Mouse (Mus musculus) cerebellum, postnatal 25 days (tissue): ENCODE measurements around the gene Cep78.
A peak's percentile ranks its signal among the peaks of the same experiment; 100 is the strongest.

Experiments used
- DNase-seq, 2 experiments: peaks; one replicate each; pipeline ENCODE4 v3.0.0; 2021; ENCODE audit warnings: mixed read lengths in 2 of 2

The Cep78 gene

GRCm38 (mm10) chr19:15984449-15985171, at the start of gene Cep78:
Cep78 (minus strand) TSS chr19:15984989.
- DNase-seq: peak; percentile 95 to 98

DNA sequence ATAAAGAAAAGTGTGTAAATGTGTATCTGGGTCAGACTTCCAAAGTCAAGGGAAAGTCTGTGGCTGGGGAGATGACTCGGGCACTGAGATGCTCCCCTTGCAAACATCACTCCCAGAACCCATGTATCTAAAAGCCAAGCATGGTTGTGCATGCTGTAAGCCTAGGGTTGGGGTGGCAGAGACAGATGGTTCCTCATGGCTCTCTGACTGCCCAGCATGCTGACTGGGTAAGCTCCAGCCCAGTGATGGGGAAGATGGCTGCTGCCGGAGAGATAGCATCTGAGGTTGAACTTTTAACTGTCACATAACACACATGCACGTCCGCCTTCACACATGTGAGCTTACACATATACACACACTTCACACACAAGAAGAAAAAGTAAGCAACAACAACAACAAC, 46.5 kb upstream of the Cep78 start:
- DNase-seq: peak; percentile 21 to 47

GRCm38 (mm10) chr19:16029253-16029771, 44.5 kb upstream of the Cep78 start:
- peak; percentile 38 to 45 for DNase-seq

DNA sequence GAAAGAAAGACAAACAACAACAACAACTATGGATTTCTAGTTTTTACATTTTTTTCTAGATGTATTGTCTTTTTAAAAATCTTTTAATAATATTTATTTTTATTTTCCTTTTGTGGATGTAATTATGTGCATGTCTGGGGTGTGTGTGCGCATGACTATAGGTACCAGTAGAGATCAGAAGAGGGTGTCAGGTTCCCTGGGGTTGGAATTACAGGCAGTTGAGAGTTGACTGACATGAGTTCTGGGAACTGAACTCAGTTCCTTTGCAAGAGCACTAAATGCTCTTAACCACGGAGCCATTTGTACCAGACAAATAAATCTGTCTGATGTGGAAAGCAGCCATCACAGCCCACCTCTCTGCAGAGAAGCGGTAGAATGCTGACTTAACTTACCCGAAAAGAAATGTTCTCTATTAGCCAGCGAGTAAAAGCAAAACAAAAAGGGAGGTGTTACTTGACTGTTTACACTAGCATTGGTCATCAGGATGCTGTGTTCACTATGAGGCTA, 44.0 kb upstream of the Cep78 start:
- no peak for DNase-seq

DNA sequence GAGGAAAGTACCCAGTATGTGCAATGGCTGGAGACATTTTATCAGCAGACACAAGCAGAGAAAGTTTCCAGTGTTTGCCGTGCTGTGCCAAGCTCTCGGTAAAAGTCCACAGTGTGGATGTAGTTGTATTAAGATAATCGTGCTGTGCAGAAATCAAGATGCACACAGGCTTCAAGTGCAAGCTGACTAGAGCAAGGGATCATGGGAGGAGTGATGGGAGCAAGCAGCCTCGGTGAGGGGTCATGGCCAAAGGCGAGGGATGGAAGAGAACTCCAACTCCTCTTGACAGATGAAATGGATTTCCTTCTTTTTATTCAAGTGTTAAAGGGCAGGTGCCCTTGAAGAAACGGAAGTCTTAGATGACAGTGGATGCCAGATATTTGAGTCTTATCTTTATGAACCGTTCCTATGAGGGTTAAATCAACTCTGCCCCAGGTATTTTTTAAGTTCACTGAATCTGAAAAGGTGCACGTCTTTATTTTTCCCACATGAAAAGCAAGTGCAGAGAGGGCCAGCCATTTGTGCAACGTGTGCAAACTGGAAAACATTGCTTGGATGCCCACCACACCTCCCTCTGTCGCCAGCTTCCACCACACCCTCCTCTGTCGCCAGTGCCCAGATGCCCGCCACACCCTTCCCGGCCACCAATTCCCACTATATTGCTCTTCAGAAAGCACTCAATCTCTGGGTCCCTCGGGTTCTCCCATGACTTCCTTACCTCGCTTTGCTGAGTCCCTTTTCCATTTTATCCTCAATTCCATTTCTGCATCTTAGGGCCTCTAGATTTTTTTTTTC, 43.3 kb upstream of the Cep78 start:
- DNase-seq: no peak

- DNase-seq: no peak
Measured at GRCm38 (mm10) chr19:16026276-16026675, 41.5 kb upstream of the Cep78 start.

- DNase-seq: no peak
Measured at GRCm38 (mm10) chr19:16022178-16022577, 37.4 kb upstream of the Cep78 start.

- no peak for DNase-seq
Measured at GRCm38 (mm10) chr19:16016171-16016570, 31.4 kb upstream of the Cep78 start.

DNA sequence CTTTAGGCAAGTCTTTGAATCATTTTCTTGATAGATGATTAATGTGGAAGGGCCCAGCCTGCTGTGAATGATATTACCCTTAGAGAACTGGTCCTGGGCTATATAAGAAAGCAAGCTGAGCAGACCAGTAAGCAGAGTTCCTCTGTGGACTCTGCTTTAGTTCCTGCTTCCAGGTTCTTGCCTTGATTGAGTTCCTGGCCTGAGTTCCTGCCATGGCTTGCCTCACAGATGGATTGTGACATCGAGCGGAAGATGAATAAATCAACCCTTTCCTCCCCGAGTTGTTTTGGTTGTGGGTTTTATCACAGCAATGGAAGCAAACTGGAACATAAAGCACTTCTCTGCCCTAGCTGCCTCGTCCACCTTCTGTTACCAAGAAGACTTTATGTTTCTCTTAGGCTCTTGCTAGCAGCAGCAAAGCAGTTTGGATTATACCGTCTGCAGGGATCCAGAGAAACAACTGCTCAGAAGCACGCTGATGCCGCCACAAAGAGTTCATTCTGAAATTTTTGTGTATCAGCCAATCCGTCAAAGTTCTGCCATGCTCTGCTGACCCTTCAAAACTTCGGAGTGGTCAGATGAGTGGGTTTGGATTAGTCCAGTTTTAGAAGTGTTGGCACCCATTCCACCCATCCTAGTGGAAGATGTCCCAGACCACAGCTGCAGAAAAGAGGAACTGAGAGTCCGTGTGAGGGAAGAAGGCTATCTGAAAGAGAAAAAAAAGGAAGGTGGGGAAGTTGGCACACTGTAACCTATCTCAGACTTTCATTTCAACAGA, 30.6 kb upstream of the Cep78 start:
- no peak for DNase-seq

GRCm38 (mm10) chr19:16009746-16010337, 25.1 kb upstream of the Cep78 start:
- DNase-seq: no peak

GRCm38 (mm10) chr19:16009111-16009510, 24.3 kb upstream of the Cep78 start:
- DNase-seq: no peak

- DNase-seq: no peak
Measured at GRCm38 (mm10) chr19:16007131-16007530, 22.3 kb upstream of the Cep78 start.

DNA sequence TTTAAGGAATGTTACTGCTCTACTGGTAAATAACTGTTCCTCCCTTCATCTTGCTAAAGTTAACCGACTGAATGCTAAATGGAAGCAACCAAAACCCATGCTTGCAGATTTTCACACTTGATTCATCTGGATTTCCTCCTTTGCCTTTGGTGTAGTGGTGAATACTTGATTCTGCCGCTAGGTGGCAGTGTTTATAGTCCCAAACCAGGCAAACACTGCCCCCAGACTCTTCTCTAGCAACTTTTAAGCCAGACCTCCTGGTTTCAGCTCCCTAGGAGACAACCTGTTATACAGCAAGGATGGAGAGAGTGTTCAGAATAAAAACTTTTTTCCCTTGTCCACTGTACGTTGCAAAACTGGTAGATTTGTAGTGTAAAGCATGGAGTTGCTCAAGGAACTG, 13.4 kb upstream of the Cep78 start:
- peak; percentile 55 to 74 for DNase-seq

DNA sequence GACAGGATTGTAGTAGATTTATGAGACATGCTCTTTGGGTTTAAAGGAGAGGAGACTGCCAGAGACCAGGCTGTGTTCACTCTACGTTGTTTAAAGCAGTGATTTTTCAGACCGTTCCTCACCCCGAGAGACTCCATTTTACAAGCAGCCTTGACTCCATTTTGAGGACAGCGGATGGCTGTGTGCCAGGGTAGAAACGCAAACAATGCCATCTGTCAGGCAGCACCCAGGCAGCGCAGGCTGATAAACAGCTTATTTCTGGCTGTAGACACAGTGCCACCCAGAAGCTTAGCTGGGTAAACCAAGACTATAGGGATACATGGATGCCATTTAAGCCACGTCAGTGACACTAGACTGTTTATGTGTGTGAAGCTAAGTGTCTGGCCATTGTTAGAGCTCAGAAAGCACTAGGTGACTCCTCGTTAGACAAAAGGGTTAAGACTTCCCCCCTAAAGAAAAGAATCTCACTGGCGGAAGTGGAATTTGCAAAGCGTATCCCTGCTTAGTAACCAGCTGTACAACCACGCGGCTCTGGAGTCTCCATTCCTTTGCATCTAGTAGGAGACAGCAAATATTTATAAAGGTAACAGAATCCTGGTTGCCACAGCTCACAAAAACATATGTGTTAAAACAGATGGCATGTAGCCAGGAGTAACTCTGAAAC, 12.2 kb upstream of the Cep78 start:
- peak; percentile 84 to 86 for DNase-seq

- DNase-seq: no peak
Measured at GRCm38 (mm10) chr19:15990102-15990501, 5.3 kb upstream of the Cep78 start.

- no peak for DNase-seq
Measured at GRCm38 (mm10) chr19:15985172-15985713, 454 bp upstream of the Cep78 start.

DNA sequence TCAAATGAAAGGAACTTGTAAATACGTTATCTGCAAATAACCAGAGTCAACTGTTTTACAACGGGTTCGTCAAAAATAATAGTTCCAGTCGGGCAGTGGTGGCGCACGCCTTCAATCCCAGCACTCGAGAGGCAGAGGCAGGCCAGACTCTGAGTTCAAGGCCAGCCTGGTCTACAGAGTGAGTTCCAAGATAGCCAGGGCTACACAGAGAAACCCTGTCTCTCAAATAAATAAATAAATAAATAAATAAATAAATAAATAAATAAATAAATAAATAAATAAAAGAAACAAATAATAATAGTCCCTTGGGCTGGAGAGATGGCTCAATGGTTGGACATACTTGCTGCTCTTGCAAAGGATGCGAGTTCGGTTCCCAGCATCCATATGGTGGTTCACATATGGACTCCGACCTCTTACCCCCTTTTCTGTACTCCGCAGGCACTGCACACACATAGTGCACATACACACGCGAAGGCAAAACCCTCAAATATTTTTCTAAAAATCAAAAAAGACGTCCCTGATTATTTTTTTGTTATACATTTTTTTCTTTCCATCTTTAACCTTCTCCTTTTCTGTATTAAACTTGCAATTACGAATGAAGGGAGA, 947 bp downstream of the Cep78 start:
- DNase-seq: peak in 1 of 2 experiments; percentile 13

- peak in 1 of 2 experiments; percentile 20 for DNase-seq
Measured at GRCm38 (mm10) chr19:15982926-15983738, 1.7 kb downstream of the Cep78 start.

DNA sequence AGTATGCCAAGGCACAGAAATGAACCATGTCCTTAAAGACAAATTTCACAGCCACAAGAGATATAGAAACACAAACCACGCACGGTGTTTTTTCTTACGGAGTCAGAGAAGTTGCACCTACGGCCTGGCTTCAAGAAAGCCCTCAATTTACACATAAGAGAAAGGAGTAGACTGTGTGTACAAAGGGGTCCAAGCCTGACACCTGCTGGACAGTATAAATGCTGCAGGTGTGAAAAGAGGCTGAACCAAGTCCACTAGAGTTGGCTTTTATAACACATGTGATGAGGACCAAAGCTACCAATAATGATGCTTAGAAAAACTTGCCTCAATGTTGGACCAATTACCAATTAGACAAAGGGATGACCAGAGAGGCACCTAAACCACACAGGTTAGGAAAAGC, 2.9 kb downstream of the Cep78 start:
- peak; percentile 65 to 81 for DNase-seq

DNA sequence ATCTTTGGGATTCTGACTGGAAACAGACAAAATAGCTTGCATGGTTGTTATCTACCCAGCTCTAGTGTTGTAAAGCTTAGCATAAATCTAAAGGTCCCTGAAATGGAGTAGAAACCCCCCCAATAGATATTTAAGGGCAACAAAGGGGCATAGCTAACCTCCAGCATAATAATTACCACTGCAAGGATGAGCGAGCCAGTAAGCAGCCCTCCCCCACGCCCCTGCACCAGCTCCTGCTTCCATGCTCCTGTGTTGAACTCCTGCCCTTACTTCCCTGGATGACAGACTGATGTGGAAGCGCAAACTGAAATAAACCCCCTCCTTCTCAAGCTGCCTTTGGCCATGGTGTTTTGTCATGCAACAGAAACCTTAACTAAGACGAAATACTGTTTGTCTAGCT, 11.4 kb downstream of the Cep78 start:
- DNase-seq: no peak
